ENCODE assay signal across 25 mouse cellular contexts in genomic region chr5:122541871-122542270, GRCm38 (mm10). TPM values are rescaled to one million over a fixed set of nuclear protein-coding genes. Genes with fewer than 3 reads are reported as not detected.
A peak's percentile ranks its signal among the peaks of the same experiment; 100 is the strongest.
DNase-seq lines count a peak whose midpoint lies in the region; ATAC-seq and TF ChIP-seq lines count a peak whose summit lies in the region.
"Had no signal": no experiment of that assay in that cellular context is flagged by ENCODE, and none has a peak within 500 bp of the region (broad histone marks: within the 10 kb centered on the region; RNA-seq: fewer than 3 reads in every experiment).

No protein-coding gene starts in this region.

- H3K27ac ChIP-seq in liver, adult 2 months (replicated peaks; ENCODE audit: insufficient read depth, low read depth, low read length) = no peak overlapping the region
- no peak overlapping the region for H3K27ac ChIP-seq in liver, embryonic 11.5 days (ENCODE audit: low read depth, low read length)
- H3K27ac ChIP-seq: embryonic facial prominence, embryonic 10.5 days; embryonic facial prominence, embryonic 12.5 days; forebrain, embryonic 13.5 days; forebrain, embryonic 15.5 days had no signal

- no peaks in the 10 kb centered on the region for H3K79me2 ChIP-seq in liver, adult 2 months (ENCODE audit: control insufficient read depth, insufficient read depth, low read length)

- no peak for TF ChIP-seq CTCF in liver, adult 2 months (IDR thresholded peaks at IDR 0.05; ENCODE audit: low read depth, low read length)

- H3K36me3 ChIP-seq in liver, adult 2 months (ENCODE audit: control insufficient read depth, insufficient read depth, low read length) = no peaks in the 10 kb centered on the region
- H3K36me3 ChIP-seq in liver, embryonic 11.5 days (ENCODE audit: control insufficient read depth, insufficient read depth, low read length) = no peaks in the 10 kb centered on the region
- H3K36me3 ChIP-seq: G1E had no signal

- DNase-seq in frontal cortex, postnatal 10 days (ENCODE audit: low spot score in 2 of 2) = no peak
- DNase-seq in liver, adult 2 months (ENCODE audit: extremely low read depth, low read depth, low spot score) = peak; percentile 88
- DNase-seq in liver, embryonic 11.5 days (ENCODE audit: low spot score) = no peak
- peak; percentile 51 for DNase-seq in urinary bladder, postnatal 14 days (ENCODE audit: low spot score)
- no peak for DNase-seq in urinary bladder, postnatal 25 days (ENCODE audit: low spot score)
- DNase-seq in heart, adult 11 months = no peak
- DNase-seq: adrenal gland, adult 2 months; adrenal gland, postnatal 10 days; adrenal gland, postnatal 25 days; B cell, adult 2 months; cerebellum, adult 11-12 months; cerebellum, adult 2 months; cerebellum, adult 9-10 months; cerebellum, postnatal 10 days; cerebellum, postnatal 25 days had no signal

- WGBS in liver, adult 2 months = 19% methylated on average over 8 of the region's 8 CpGs
- WGBS in liver, embryonic 11.5 days = 74% methylated on average over 8 of the region's 8 CpGs

- no peak for TF ChIP-seq POLR2A in liver, adult 2 months (IDR thresholded peaks at IDR 0.05; ENCODE audit: extremely low read depth, insufficient read depth, low read length)

- no peak overlapping the region for H3K4me2 ChIP-seq in liver, embryonic 11.5 days
- H3K4me2 ChIP-seq: embryonic facial prominence, embryonic 12.5 days; forebrain, embryonic 13.5 days; forebrain, embryonic 15.5 days had no signal

- ATAC-seq in frontal cortex, adult (ENCODE audit: low TSS enrichment) = peak; percentile 41; the same call in 1 of the 2 replicates
- ATAC-seq in liver, embryonic 11.5 days (replicated peaks; ENCODE audit: low FRiP score) = no peak
- ATAC-seq: activated CD4-positive, CD25-positive, alpha-beta regulatory T cell, adult 4 months; CD4-positive, CD25-positive, alpha-beta regulatory T cell, adult 4 months; forebrain, embryonic 13.5 days; forebrain, embryonic 15.5 days; Patski had no signal

- peaks cover 2% of the 10 kb centered on the region for H3K4me1 ChIP-seq in liver, adult 2 months (ENCODE audit: control insufficient read depth, insufficient read depth, low read length)
- H3K4me1 ChIP-seq in liver, embryonic 11.5 days (replicated peaks; ENCODE audit: control insufficient read depth, insufficient read depth, low read length) = no peaks in the 10 kb centered on the region
- H3K4me1 ChIP-seq: embryonic facial prominence, embryonic 10.5 days; embryonic facial prominence, embryonic 12.5 days; forebrain, embryonic 13.5 days; forebrain, embryonic 15.5 days had no signal

- no peaks in the 10 kb centered on the region for H3K9me3 ChIP-seq in liver, embryonic 11.5 days (ENCODE audit: control insufficient read depth, low read length)
- H3K9me3 ChIP-seq: embryonic facial prominence, embryonic 10.5 days; embryonic facial prominence, embryonic 12.5 days; forebrain, embryonic 13.5 days; forebrain, embryonic 15.5 days; G1E had no signal

- H3K27me3 ChIP-seq in liver, adult 2 months (ENCODE audit: control insufficient read depth, insufficient read depth, low read length) = no peaks in the 10 kb centered on the region
- H3K27me3 ChIP-seq in liver, embryonic 11.5 days (replicated peaks; ENCODE audit: control insufficient read depth, insufficient read depth, low read length) = no peaks in the 10 kb centered on the region
- H3K27me3 ChIP-seq: CH12.LX; embryonic facial prominence, embryonic 12.5 days; forebrain, embryonic 13.5 days; forebrain, embryonic 15.5 days; Patski had no signal

- no peak overlapping the region for H3K4me3 ChIP-seq in liver, adult 2 months (ENCODE audit: insufficient read depth, low read depth, low read length)
- no peak overlapping the region for H3K4me3 ChIP-seq in liver, embryonic 11.5 days (ENCODE audit: low read depth, low read length)
- H3K4me3 ChIP-seq: embryonic facial prominence, embryonic 10.5 days; embryonic facial prominence, embryonic 12.5 days; forebrain, embryonic 13.5 days; forebrain, embryonic 15.5 days had no signal

- no peak overlapping the region for H3K9ac ChIP-seq in liver, adult 2 months (ENCODE audit: low read depth, low read length)
- H3K9ac ChIP-seq in liver, embryonic 11.5 days (ENCODE audit: low read depth, low read length) = no peak overlapping the region
- H3K9ac ChIP-seq: embryonic facial prominence, embryonic 12.5 days; forebrain, embryonic 13.5 days; forebrain, embryonic 15.5 days had no signal

RNA-seq across cellular contexts. Expression of gene Atp2a2, which starts 39.8 kb away (rescaled TPM):
- total RNA-seq in liver, adult 2 months (2014; rRNA removed) = 44.6 and 65.4 TPM in 2 replicates
- polyA plus RNA-seq in liver, adult 2 months (2012; rRNA removed) = 46.0 and 50.5 TPM in 2 replicates
- 45.2 and 46.8 TPM in 2 replicates for polyA plus RNA-seq in liver, embryonic 11.5 days (2014; fragmentation: Nextera tagmentation; extraction: Ambion mirVana)

Comparison
In these comparisons a context has a peak if more than half of its experiments do, and no peak if none do; other contexts are left out.
1. DNase-seq: peak in liver, adult 2 months (single experiment) and urinary bladder, postnatal 14 days (single experiment); none in frontal cortex, postnatal 10 days (0 of 2), liver, embryonic 11.5 days (single experiment), urinary bladder, postnatal 25 days (single experiment) and heart, adult 11 months (single experiment).